Mouse (Mus musculus) left cerebral cortex, postnatal 25 days (tissue): ENCODE measurements at regions not wholly inside any gene's neighbourhood (a gene's known extent, or its start where the extent isn't known, plus 50 kb on each side); places are given as distances from the start of the nearest gene placed in this dataset.
"Not testable (repeated sequence)": the region's sequence is repeated elsewhere in the genome, so short reads cannot be mapped to it uniquely, and the experiment has no call there.

Source experiments
- DNase-seq, 2 experiments: peaks; one replicate each; pipeline ENCODE4 v3.0.0; 2022; ENCODE audit warnings: low spot score in 2 of 2, mixed read lengths in 1 of 2
- intact Hi-C: fragments of 180-260 bp; cut with DNase I; formaldehyde crosslinking; loops from one replicate; pipeline ENCODE4 v1.15.1; 2025

DNA sequence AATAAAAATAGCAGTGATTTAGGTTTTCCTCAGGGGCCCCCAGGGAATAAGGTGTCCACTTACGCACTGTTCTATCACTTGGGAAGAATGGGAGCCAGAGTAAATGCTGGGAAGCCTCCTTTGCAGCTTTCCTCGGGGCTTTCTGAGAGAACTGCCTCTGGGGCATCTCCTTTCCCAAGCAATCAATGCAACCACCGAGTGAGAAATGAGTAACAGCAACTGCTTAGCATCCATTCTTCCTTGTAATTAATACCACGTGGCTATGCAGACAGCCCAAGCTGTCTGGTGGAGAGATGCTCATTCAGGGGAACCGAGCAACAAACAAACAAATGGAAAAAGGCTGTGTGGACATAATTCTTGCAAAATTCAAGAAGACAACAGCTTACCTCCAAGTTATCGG, 117.9 kb upstream of the Camk1g start:
- no peak for DNase-seq
- intact Hi-C loops, result no loop called here

DNA sequence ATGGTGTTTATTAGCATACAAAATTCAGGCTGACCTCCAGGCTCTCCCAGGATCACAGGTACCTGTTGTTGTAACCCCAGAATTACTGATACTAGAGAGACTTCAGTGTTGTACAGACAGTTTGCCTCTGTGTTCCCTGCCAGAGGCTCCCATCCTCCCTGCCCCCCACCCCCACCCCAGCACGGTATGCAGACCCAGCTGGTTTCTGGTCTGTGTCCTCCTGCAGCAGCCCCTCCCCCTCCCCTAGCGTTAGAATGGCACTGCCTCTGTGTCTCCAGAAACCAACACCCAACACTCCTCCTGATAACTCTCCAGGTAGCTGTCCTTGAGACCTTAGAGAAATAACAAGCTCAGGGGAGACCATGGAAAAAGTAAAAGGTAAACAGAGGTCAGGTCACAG, 116.6 kb upstream of the Camk1g start:
- intact Hi-C loops, result not testable (repeated sequence)

GRCm38 (mm10) chr1:193484977-193485376, 114.9 kb upstream of the Camk1g start:
- intact Hi-C loops, result no loop called here
- DNase-seq, result no peak

More for the DNA sequence above, 116.6 kb upstream of the Camk1g start:
- not testable (repeated sequence) for DNase-seq

DNA sequence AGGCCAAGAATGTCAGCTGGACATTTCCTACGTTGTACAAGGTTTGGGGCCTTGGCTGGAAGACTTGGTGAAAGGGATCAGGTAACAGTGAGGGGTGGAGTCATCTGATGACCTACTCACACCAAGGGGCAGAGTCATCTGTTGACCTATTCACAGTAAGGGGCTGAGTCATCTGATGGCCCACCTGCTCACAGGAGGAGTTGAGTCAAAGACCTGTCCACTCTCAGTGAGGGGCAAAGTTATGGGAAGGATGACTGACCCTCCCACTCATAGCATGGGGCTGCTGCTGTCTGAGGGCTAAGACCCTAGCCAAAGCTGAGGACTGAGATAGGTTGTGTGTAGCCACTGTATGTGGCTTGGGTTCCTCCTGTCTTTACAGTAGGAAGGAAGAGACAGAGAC, 107.2 kb upstream of the Camk1g start:
- intact Hi-C loops, result no loop called here
- DNase-seq, result no peak

DNA sequence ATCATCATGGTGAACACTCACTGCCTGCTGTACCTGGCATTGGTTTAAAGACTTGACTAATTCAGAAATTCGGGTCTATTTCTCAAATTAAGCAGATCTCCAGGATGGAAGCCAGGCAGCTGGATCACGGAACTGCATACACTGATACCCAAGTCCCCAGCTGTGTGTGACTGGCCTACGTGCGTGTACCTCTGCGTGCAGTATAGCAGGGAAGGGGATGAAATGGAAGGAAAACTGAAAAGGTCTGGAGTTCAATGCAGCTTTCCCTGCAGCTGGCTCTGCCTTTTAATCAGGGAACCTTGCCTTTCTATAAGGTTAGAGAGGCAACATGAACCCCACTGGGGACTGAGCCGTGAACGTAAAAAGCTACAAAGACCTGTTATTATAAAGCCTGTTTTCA, 106.7 kb upstream of the Camk1g start:
- DNase-seq, result no peak
- intact Hi-C loops, result no loop called here

DNA sequence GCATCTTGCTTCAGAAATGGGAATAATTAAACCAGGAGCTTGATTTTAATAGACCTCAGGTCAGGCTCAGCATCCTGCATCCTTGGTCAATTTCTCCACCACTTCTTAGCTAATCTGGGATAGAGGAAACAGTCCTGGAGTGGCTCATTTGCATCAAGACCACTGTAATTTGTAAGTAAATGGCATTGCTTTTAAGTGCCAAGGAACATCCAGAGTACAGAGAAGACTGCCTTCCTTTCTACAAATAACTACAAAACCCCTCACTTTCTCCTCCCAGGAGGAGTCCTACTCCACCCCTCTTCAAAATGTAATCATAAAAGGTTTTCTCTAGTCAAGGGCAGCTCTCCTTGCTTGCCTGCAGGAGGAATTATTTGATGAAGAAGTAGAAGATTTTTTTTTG, 96.2 kb upstream of the Camk1g start:
- DNase-seq, result no peak
- intact Hi-C loops, result no loop called here

- no peak for DNase-seq
- intact Hi-C loops, result no loop called here
Measured at GRCm38 (mm10) chr1:193459735-193460134, 89.6 kb upstream of the Camk1g start.

DNA sequence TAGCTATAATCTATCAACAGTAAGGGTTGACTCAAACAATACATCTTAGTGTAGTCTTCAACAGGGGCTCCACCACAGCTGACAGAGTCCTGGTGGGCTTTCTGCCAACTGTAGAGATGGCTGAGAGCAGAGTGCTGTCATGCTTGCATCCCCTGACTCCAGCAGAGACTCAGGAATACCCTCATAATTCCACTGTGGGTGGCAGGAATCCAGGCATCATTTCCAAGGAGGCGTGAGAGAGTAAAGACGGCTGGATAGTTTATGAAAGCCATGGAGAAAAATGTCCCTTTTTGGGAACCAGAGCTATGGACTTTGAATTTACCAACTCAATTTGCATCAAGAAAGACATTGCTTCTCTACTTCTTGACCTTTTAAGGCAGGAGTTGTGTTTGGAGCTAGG, 87.8 kb upstream of the Camk1g start:
- no peak for DNase-seq
- intact Hi-C loops, result no loop called here

GRCm38 (mm10) chr1:193453654-193454053, 83.6 kb upstream of the Camk1g start:
- intact Hi-C loops, result no loop called here
- peak in 1 of 2 experiments; percentile 43 for DNase-seq

DNA sequence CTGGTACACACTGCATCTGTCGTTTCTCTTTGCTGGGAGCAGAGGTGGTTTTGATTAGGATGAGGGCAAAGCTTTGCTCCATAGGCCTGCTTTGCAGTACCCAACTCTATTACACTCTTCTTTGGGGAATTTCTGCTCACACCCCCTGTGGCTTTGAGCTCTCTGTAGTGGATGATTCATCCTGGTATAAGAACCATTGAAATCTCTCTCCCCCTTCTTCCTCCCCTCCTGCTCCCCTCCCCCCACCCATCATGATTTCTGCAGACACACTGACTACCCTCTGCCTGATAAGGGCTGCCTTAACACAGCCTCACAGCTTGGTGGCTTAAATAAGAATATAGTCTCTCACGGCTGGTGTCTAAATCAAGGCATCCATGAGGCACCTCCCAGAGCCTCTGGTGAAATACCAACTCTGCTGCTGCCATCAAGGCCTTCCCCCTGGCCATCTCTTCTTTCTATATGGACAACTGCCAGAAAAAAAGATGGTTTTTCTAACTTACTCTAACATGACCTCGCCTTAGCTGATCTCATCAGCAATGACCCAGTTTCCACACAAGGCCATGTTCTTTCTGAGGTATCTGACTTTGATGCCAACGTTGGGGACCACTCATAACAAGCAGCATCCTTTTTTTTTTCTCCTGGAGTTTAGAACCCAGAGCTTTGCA, 81.5 kb upstream of the Camk1g start:
- DNase-seq, result no peak
- intact Hi-C loops, result loop anchor here (2.0 kb wide), 2 partner anchors 137 to 1163 kb away; no protein-coding TSS in a partner anchor

- no peak for DNase-seq
Measured at GRCm38 (mm10) chr1:193450814-193451213, 80.7 kb upstream of the Camk1g start.

GRCm38 (mm10) chr1:193450201-193450600, 80.1 kb upstream of the Camk1g start:
- intact Hi-C loops, result loop anchor here (2.0 kb wide), 2 partner anchors 139 to 1165 kb away; no protein-coding TSS in a partner anchor
- DNase-seq, result no peak

More at GRCm38 (mm10) chr1:193450814-193451213, 80.7 kb upstream of the Camk1g start:
- intact Hi-C loops, result loop anchor here (2.0 kb wide), 2 partner anchors 138 to 1164 kb away; no protein-coding TSS in a partner anchor

GRCm38 (mm10) chr1:193449394-193450103, 79.5 kb upstream of the Camk1g start:
- intact Hi-C loops, result loop anchor here (2.0 to 10.0 kb wide), 5 partner anchors 123 to 1235 kb away; no protein-coding TSS in a partner anchor
- peak; percentile 45 to 65 for DNase-seq

- DNase-seq, result no peak
- intact Hi-C loops, result loop anchor here (5.0 to 10.0 kb wide), 3 partner anchors 123 to 1236 kb away; no protein-coding TSS in a partner anchor
Measured at GRCm38 (mm10) chr1:193448793-193449393, 78.8 kb upstream of the Camk1g start.

DNA sequence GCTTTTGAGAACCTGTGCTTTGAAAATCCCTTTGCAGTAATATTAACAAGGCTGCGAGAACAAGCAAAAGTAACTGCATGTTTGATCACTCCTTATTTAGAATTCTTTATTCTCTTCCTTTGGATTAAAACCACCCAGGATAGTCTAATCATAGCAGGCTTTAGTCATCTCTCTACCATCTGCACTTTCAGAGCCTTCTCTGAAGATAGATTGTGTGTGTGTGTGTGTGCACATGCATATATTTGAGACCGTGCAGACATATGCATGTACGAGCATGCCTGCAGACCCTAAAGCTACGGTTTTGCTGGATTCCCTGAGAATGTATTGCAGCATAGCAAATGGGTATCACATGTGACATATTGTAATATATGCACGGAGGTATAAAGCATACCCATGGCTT, 77.5 kb upstream of the Camk1g start:
- intact Hi-C loops, result loop anchor here (5.0 to 10.0 kb wide), 3 partner anchors 125 to 1237 kb away; no protein-coding TSS in a partner anchor
- DNase-seq, result peak; percentile 29 to 86

- intact Hi-C loops, result loop anchor here (5.0 to 10.0 kb wide), 3 partner anchors 57 to 1241 kb away; no protein-coding TSS in a partner anchor
- peak in 1 of 2 experiments; percentile 51 for DNase-seq
Measured at GRCm38 (mm10) chr1:193443964-193444676, 74.0 kb upstream of the Camk1g start.

DNA sequence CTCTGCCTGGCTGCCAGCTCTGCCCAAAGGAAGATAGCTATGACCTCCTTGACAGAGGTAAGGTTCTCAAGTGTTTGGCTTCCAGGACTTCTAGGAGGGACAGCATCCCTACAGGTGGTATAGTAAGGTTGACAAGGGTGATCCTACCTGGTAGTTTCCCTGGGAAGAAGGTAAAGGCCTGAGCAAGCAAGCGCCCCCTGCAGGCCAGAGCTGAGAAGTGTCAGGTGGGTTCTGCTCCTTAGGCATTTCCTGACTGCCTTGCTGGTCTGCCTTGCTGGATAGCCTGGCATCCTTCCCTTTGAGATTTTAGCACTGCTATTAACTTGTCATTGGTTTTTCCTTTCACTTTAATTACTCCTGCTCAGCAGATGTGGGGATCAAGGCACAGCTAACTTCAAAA, 70.4 kb upstream of the Camk1g start:
- intact Hi-C loops, result loop anchor here (5.0 to 10.0 kb wide), 3 partner anchors 53 to 1244 kb away; no protein-coding TSS in a partner anchor
- no peak for DNase-seq

GRCm38 (mm10) chr1:193434281-193434680, 64.2 kb upstream of the Camk1g start:
- DNase-seq, result no peak
- intact Hi-C loops, result no loop called here

GRCm38 (mm10) chr1:193433493-193434021, 63.5 kb upstream of the Camk1g start:
- DNase-seq, result no peak
- intact Hi-C loops, result no loop called here
